Mouse (Mus musculus) myocyte (in vitro differentiated cells): ENCODE results near the gene Ppp6r2.

ENCODE experiments used
- CEBPB ChIP-seq: IDR thresholded peaks from 2 replicates; pipeline ENCODE4 v1.6.1; 2011; ENCODE audit warnings: mild to moderate bottlenecking, moderate library complexity; ENCODE audit not compliant: poor library complexity, insufficient read depth, severe bottlenecking
- E2F4 ChIP-seq: IDR thresholded peaks from one replicate; pipeline ENCODE4 v1.6.1; 2011; ENCODE audit warnings: mild to moderate bottlenecking, control low read depth, moderate library complexity; ENCODE audit not compliant: insufficient read depth
- MAX ChIP-seq: IDR thresholded peaks from one replicate; pipeline ENCODE4 v1.6.1; 2011; ENCODE audit warnings: low read depth, mild to moderate bottlenecking, control low read depth
- MYOD1 ChIP-seq, 3 experiments: IDR thresholded peaks; one replicate each; pipeline ENCODE4 v1.6.1; 2011; ENCODE audit warnings: control low read depth in 2 of 3, low read depth in 2 of 3, mild to moderate bottlenecking in 2 of 3, moderate library complexity in 1 of 3; ENCODE audit not compliant: insufficient read length in 2 of 3, control insufficient read depth in 1 of 3
- MYOG ChIP-seq, 3 experiments: IDR thresholded peaks; one replicate each; pipeline ENCODE4 v1.6.1; 2011; ENCODE audit warnings: control low read depth in 2 of 3, low read depth in 2 of 3, mild to moderate bottlenecking in 2 of 3; ENCODE audit not compliant: insufficient read length in 2 of 3, control insufficient read depth in 1 of 3, insufficient read depth in 1 of 3
- POLR2A ChIP-seq: IDR thresholded peaks from one replicate; pipeline ENCODE4 v1.6.1; 2011; ENCODE audit warnings: low read depth, mild to moderate bottlenecking, control low read depth, moderate library complexity; ENCODE audit not compliant: insufficient read length
- REST ChIP-seq: IDR thresholded peaks from one replicate; pipeline ENCODE4 v1.6.1; 2011; ENCODE audit warnings: mild to moderate bottlenecking, control low read depth, moderate library complexity; ENCODE audit not compliant: insufficient read depth, insufficient read length
- SRF ChIP-seq: IDR thresholded peaks from one replicate; pipeline ENCODE4 v1.6.1; 2011; ENCODE audit warnings: low read depth; ENCODE audit not compliant: control insufficient read depth, insufficient read length
- TCF12 ChIP-seq: IDR thresholded peaks from one replicate; pipeline ENCODE4 v1.6.1; 2011; ENCODE audit warnings: mild to moderate bottlenecking, control low read depth; ENCODE audit not compliant: poor library complexity, insufficient read depth, severe bottlenecking
- USF1 ChIP-seq: IDR thresholded peaks from one replicate; pipeline ENCODE4 v1.6.1; 2011; ENCODE audit warnings: low read depth, mild to moderate bottlenecking, control low read depth, moderate library complexity

- no peak for TF ChIP-seq POLR2A
- TF ChIP-seq REST, result no peak
- no peak for TF ChIP-seq USF1
- TF ChIP-seq CEBPB, result no peak
- no peak for TF ChIP-seq MAX
- no peak for TF ChIP-seq TCF12
- no peak for TF ChIP-seq MYOD1 (IDR thresholded peaks at IDR 0.05; ENCODE audit: control insufficient read depth in 1 of 3, insufficient read length in 2 of 3, low read depth in 2 of 3)
- TF ChIP-seq MYOG (IDR thresholded peaks at IDR 0.05; ENCODE audit: control insufficient read depth in 1 of 3, insufficient read depth in 1 of 3, insufficient read length in 2 of 3, low read depth in 2 of 3), result no peak
- TF ChIP-seq SRF, result no peak
- no peak for TF ChIP-seq E2F4
These were observed 3.9 kb upstream of the Ppp6r2 start for GRCm38 (mm10) chr15:89207457-89207856.
